Mouse (Mus musculus) liver, embryonic 15.5 days (tissue): Measurements from ENCODE around the gene Polr3g. TPM values are rescaled to one million over a fixed set of nuclear protein-coding genes. Genes with fewer than 3 reads are reported as not detected.
A peak's percentile ranks its signal among the peaks of the same experiment; 100 is the strongest.

ENCODE experiments used
- ATAC-seq: fragments of 200-750 bp; cut with Nextera tagmentation; 2 replicates; pipeline ENCODE4 v1.8.0; 2017; ENCODE audit warnings: moderate number of reproducible peaks, mild to moderate bottlenecking, moderate library complexity; ENCODE audit not compliant: insufficient read depth
- H3K27ac ChIP-seq: fragments of 300-500 bp; sonication (generic); replicated peaks from 2 replicates; pipeline ENCODE4 v1.5.1; 2015; ENCODE audit warnings: mild to moderate bottlenecking, inconsistent platforms
- H3K27me3 ChIP-seq: fragments of 300-500 bp; sonication (generic); 2 replicates; pipeline ENCODE4 v1.6.1; 2015; ENCODE audit warnings: mild to moderate bottlenecking, inconsistent platforms
- H3K36me3 ChIP-seq: fragments of 300-500 bp; sonication (generic); replicated peaks from 2 replicates; pipeline ENCODE4 v1.6.1; 2015; ENCODE audit warnings: moderate library complexity, mild to moderate bottlenecking, inconsistent platforms
- H3K4me1 ChIP-seq: fragments of 300-500 bp; sonication (generic); replicated peaks from 2 replicates; pipeline ENCODE4 v1.6.1; 2015; ENCODE audit warnings: inconsistent platforms
- H3K4me2 ChIP-seq: fragments of 300-500 bp; sonication (generic); 2 replicates; pipeline ENCODE4 v1.6.1; 2015; ENCODE audit warnings: moderate library complexity, mild to moderate bottlenecking, inconsistent platforms
- H3K4me3 ChIP-seq: fragments of 300-500 bp; sonication (generic); replicated peaks from 2 replicates; pipeline ENCODE4 v1.5.1; 2015; ENCODE audit warnings: mild to moderate bottlenecking, inconsistent platforms
- H3K9ac ChIP-seq: fragments of 300-500 bp; sonication (generic); 2 replicates; pipeline ENCODE4 v1.6.1; 2015; ENCODE audit warnings: moderate library complexity, mild to moderate bottlenecking, inconsistent platforms
- H3K9me3 ChIP-seq: fragments of 300-500 bp; sonication (generic); replicated peaks from 2 replicates; pipeline ENCODE4 v1.6.1; 2016; ENCODE audit warnings: inconsistent platforms
- WGBS: fragments of 180-500 bp; shearing (Covaris S2); methylation state at CpG from one replicate; pipeline ENCODE4 v1.1.7; 2015; ENCODE audit warnings: mixed read lengths; ENCODE audit not compliant: insufficient replicate concordance; 5-methylcytosine and 5-hydroxymethylcytosine counted together
- polyA plus RNA-seq: library from polyadenylated mRNA; unstranded; fragments of >200 nt; fragmentation: Nextera tagmentation; extraction: Ambion mirVana; gene quantifications from 2 replicates; pipeline ENCODE4 v1.2.1, GENCODE M21; 2015

Gene Polr3g
- 7.8 and 10.0 TPM in 2 replicates for polyA plus RNA-seq

DNA sequence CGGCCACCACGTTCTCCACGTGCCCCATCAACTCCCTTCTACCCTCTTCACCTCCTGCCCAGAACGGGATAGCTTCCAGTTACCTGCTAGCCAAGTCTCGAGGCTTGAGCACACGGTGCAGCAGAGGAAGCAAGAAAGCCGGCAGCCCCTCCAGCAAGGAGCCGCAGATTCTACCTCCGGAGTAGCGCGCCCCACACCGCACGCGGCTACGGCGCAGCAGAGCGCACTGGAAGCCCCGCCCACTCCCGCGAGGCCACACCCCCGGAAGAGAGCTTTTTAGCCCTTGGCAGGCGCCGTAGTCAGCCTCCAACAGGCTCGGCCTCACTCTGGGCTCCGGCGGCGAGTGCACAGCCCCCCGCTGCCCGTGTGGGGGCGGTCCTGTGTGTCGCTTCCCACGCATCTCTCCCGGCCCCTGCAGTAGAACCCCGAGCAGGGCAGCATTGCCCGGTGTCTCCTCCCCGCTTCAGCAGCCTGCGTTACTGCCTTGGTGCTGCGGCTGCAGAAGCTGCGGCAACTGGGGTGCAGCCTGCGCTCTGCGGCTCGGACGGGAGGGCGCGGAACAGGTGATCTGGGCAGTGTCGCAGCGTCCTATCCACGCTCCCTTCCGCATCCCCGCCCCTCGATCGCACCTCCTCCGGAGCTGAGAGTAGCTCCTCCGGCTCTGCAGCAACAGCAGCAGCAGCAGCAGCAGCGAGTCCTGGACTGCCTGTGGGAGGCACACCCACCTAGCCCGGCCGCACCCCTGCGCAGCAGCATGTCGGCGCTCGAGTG lies at the start of gene Polr3g, which contains the start of gene Mblac2:
Gene Polr3g (minus strand): TSS at position 239 of the 771 bp plus-strand sequence.
Gene Mblac2 (plus strand): TSS at position 567 of the 771 bp plus-strand sequence.
- peak within 1 kb of the TSS; percentile 99 for H3K4me2 ChIP-seq
- H3K9ac ChIP-seq = peak within 1 kb of the TSS; percentile 70
- H3K4me3 ChIP-seq = peak within 1 kb of the TSS; percentile 87
- H3K27me3 ChIP-seq = no peaks in the 10 kb centered on the region
- peak; percentile 94 for ATAC-seq
- H3K9me3 ChIP-seq = no peaks in the 10 kb centered on the region
- H3K4me1 ChIP-seq = peaks cover 45% of the 10 kb centered on the region
- H3K36me3 ChIP-seq = no peaks in the 10 kb centered on the region
- WGBS = under 1% methylated on average over 61 of the region's 61 CpGs
- H3K27ac ChIP-seq = peak within 1 kb of the TSS; percentile 93

GRCm38 (mm10) chr13:81760379-81760778 lies 49.6 kb upstream of the Polr3g start:
- Histone ChIP-seq H3K9me3 (no peaks in the 10 kb centered on the region), H3K27me3 (no peaks in the 10 kb centered on the region), H3K9ac (no peak overlapping the region), H3K4me3 (no peak overlapping the region), H3K4me2 (no peak overlapping the region), H3K27ac (no peak overlapping the region), H3K4me1 (no peaks in the 10 kb centered on the region), H3K36me3 (no peaks in the 10 kb centered on the region)
- ATAC-seq = no peak
- WGBS = 37% methylated on average over 3 of the region's 3 CpGs

DNA sequence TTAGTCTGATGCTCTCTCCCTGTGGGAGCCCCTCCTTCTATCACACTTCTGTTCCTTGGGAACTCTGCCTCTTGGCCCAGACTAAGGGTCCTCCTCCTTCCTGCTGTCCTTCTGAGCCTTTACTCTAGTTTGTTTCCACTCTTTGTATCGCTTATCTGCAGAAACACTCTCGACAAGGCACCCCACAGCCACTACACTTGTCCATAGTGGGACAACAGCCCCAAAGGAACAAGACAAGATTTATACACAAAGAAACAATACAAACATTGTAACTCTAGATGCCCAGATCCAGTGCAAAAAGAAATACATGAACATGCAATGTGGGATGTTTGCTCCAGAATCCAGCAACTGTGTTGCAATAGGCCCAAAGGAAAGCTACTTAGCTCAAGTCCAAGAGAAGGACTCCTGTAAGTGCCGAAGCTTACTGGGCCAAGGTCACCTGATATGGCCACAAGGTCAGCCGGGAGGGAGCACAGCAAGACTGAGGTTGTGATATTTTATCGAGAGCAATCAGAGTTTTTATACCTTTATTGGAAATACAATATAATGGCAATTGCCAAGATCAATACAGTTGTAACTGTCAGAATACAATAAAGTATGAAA lies 46.3 kb upstream of the Polr3g start:
- no peak for ATAC-seq
- no peaks in the 10 kb centered on the region for H3K36me3 ChIP-seq
- no peak overlapping the region for H3K4me3 ChIP-seq
- no peak overlapping the region for H3K27ac ChIP-seq
- H3K9ac ChIP-seq = no peak overlapping the region
- H3K4me1 ChIP-seq = no peaks in the 10 kb centered on the region
- no peaks in the 10 kb centered on the region for H3K9me3 ChIP-seq
- H3K27me3 ChIP-seq = no peaks in the 10 kb centered on the region
- WGBS = 63% methylated on average over 5 of the region's 5 CpGs
- H3K4me2 ChIP-seq = no peak overlapping the region

- Histone ChIP-seq H3K9ac (no peak overlapping the region), H3K4me2 (no peak overlapping the region), H3K9me3 (no peaks in the 10 kb centered on the region), H3K4me1 (no peaks in the 10 kb centered on the region), H3K27me3 (no peaks in the 10 kb centered on the region), H3K27ac (no peak overlapping the region), H3K36me3 (no peaks in the 10 kb centered on the region), H3K4me3 (no peak overlapping the region)
- whole genome bisulfite sequencing = 78% methylated on average over 1 of the region's 1 CpGs
- ATAC-seq = no peak
These were observed 44.5 kb upstream of the Polr3g start for GRCm38 (mm10) chr13:81755324-81755723.

GRCm38 (mm10) chr13:81754878-81755277 lies 44.1 kb upstream of the Polr3g start:
- Histone ChIP-seq H3K4me2 (no peak overlapping the region), H3K9ac (no peak overlapping the region), H3K36me3 (no peaks in the 10 kb centered on the region), H3K4me1 (no peaks in the 10 kb centered on the region), H3K27me3 (no peaks in the 10 kb centered on the region), H3K4me3 (no peak overlapping the region), H3K9me3 (no peaks in the 10 kb centered on the region), H3K27ac (no peak overlapping the region)
- no peak for ATAC-seq

DNA sequence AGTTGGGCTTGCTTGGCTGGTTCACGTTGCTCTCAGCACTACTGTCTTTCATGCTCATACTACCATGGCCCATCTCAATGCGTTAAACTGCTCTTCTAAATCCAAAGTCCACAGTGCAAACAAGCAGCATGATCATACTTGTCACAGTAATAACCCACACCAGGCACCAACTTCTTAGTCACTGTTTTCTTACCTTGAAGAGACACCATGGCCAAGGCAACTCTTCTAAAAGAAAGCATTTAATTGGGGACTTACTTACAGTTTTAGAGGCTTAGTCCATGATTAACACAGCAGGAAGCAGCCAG lies 33.2 kb upstream of the Polr3g start:
- Histone ChIP-seq H3K27ac (no peak overlapping the region), H3K4me1 (peaks cover 33% of the 10 kb centered on the region), H3K4me2 (no peak overlapping the region), H3K36me3 (no peaks in the 10 kb centered on the region), H3K9ac (no peak overlapping the region), H3K4me3 (no peak overlapping the region), H3K27me3 (no peaks in the 10 kb centered on the region), H3K9me3 (no peaks in the 10 kb centered on the region)
- no peak for ATAC-seq
- 58% methylated on average over 2 of the region's 2 CpGs for WGBS

GRCm38 (mm10) chr13:81743391-81744091 lies 32.7 kb upstream of the Polr3g start:
- 29% methylated on average over 10 of the region's 10 CpGs for WGBS
- H3K27ac ChIP-seq = no peak overlapping the region
- no peak overlapping the region for H3K9ac ChIP-seq
- H3K4me3 ChIP-seq = no peak overlapping the region
- no peaks in the 10 kb centered on the region for H3K27me3 ChIP-seq
- peaks cover 33% of the 10 kb centered on the region for H3K4me1 ChIP-seq
- peak; percentile 69 for ATAC-seq
- no peaks in the 10 kb centered on the region for H3K9me3 ChIP-seq
- peak overlapping the region; percentile 9; the same call in 1 of the 2 replicates for H3K4me2 ChIP-seq
- no peaks in the 10 kb centered on the region for H3K36me3 ChIP-seq

DNA sequence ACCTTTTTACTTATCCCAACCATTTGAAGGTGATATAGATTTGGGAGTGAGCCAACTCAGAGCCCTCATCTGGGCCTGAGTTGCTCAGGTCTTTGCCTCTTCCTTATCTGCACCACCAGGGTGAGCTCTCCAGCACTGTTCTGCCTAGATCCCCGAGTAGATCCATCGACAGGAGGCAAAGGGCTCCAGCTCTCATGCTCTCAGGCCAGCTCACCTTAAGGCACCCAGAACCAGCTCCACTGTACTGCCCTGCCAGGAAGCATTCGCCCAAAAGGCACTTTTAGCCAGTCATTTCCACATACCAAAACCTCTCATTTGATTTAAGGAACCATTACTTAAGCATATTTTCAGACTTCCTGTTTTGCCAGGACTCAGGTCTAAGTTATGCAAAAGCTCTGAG lies 30.1 kb upstream of the Polr3g start:
- Histone ChIP-seq H3K9ac (no peak overlapping the region), H3K4me2 (no peak overlapping the region), H3K4me3 (no peak overlapping the region), H3K27me3 (no peaks in the 10 kb centered on the region), H3K9me3 (no peaks in the 10 kb centered on the region), H3K27ac (peak overlapping the region; percentile 24; the same call in 1 of the 2 replicates), H3K36me3 (no peaks in the 10 kb centered on the region), H3K4me1 (peaks cover 42% of the 10 kb centered on the region)
- WGBS = 4% methylated on average over 3 of the region's 3 CpGs
- ATAC-seq = peak; percentile 75

DNA sequence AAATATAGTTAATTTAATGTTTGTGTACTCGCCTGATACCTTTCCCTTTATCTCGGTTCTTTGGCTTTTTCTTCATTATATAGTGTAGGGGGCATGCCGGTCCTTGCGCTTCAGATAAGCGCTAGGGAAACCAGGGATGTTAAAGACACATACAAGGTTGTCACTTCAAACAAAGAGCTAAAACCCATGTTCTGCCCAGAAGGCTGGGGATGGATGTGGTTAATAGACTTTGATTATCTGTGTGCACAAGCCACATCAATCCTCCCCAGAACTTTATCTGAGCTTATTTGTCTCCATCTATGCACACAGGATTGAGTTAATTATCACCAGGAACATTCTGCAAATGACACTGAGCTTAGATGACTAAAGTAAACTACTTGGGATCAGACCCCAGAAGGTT lies 25.8 kb upstream of the Polr3g start:
- H3K9ac ChIP-seq = no peak overlapping the region
- no peaks in the 10 kb centered on the region for H3K36me3 ChIP-seq
- H3K4me3 ChIP-seq = no peak overlapping the region
- no peaks in the 10 kb centered on the region for H3K9me3 ChIP-seq
- H3K4me1 ChIP-seq = peaks cover 21% of the 10 kb centered on the region
- no peak overlapping the region for H3K4me2 ChIP-seq
- peak; percentile 65 for ATAC-seq
- no peak overlapping the region for H3K27ac ChIP-seq
- 27% methylated on average over 5 of the region's 5 CpGs for WGBS
- H3K27me3 ChIP-seq = no peaks in the 10 kb centered on the region

DNA sequence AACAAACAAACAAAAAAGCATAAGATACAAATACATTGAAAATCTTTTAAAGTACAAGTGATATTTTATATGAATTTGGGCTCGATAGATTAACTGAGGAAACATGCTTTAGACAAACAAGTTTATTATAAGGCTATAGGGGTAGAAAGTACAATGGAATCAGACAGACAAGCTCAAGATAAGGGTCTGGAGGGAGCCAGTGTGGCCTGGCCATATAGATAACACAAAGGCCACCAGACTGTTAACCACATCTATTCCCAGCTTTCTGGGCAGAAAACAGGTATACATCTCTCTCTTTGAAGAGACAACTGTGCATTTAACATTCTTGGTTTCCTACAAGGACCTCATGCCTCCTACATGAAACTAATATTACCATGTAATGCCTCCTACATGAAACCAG lies 19.5 kb upstream of the Polr3g start:
- Histone ChIP-seq H3K4me1 (peaks cover 13% of the 10 kb centered on the region), H3K9ac (no peak overlapping the region), H3K9me3 (no peaks in the 10 kb centered on the region), H3K4me2 (no peak overlapping the region), H3K4me3 (no peak overlapping the region), H3K27me3 (no peaks in the 10 kb centered on the region), H3K27ac (0 out of 2 replicates have a peak overlapping the region, but pooled peaks have one; percentile 9), H3K36me3 (no peaks in the 10 kb centered on the region)
- peak; percentile 66 for ATAC-seq
- 17% methylated on average over 1 of the region's 1 CpGs for WGBS

DNA sequence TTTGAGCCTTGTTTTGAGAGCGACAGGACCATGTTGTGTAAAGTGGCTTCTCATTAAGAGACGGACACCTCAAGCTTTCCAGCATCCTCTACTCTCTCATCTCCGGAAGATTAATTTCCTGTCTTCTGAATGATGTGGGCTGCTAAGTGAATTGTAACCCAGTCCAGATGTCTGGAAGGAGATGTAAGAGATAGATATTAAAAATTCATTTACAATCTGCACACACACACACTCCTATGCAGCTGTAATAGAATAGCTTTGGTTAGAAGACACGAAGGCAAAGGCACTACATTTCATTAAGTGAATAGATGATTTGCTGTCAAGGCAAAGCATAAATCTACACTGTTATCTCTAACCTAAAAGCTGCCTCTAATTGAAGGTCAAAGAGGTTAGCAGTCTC lies 18.3 kb upstream of the Polr3g start:
- Histone ChIP-seq H3K27ac (no peak overlapping the region), H3K4me3 (no peak overlapping the region), H3K9me3 (no peaks in the 10 kb centered on the region), H3K36me3 (no peaks in the 10 kb centered on the region), H3K27me3 (no peaks in the 10 kb centered on the region), H3K4me1 (peaks cover 13% of the 10 kb centered on the region), H3K9ac (no peak overlapping the region), H3K4me2 (no peak overlapping the region)
- 74% methylated on average over 4 of the region's 4 CpGs for WGBS
- ATAC-seq = no peak
